Mouse (Mus musculus): ENCODE results near the gene Osgep.
"Not testable (repeated sequence)": the region's sequence is repeated elsewhere in the genome, so short reads cannot be mapped to it uniquely, and the experiment has no call there.

Osgep gene

GRCm38 (mm10) chr14:50924281-50925064 lies at the start of gene Osgep, which contains the start of gene Apex1:
Gene Osgep, minus strand, starts transcription at chr14:50924893.
Gene Apex1, plus strand, starts transcription at chr14:50924968.
- TF ChIP-seq GATA4 (IDR thresholded peaks at IDR 0.05; ENCODE audit: insufficient replicate concordance, low read length), result no peak

GRCm38 (mm10) chr14:50973700-50974099 lies 49.0 kb upstream of the Osgep start:
- TF ChIP-seq GATA4 (IDR thresholded peaks at IDR 0.05; ENCODE audit: insufficient replicate concordance, low read length), result no peak

GRCm38 (mm10) chr14:50970822-50971221 lies 46.1 kb upstream of the Osgep start:
- no peak for TF ChIP-seq GATA4 (IDR thresholded peaks at IDR 0.05; ENCODE audit: insufficient replicate concordance, low read length)

- no peak for TF ChIP-seq GATA4 (IDR thresholded peaks at IDR 0.05; ENCODE audit: insufficient replicate concordance, low read length)
Observed at GRCm38 (mm10) chr14:50969558-50970544, 45.2 kb upstream of the Osgep start.

GRCm38 (mm10) chr14:50969041-50969440 lies 44.3 kb upstream of the Osgep start:
- TF ChIP-seq GATA4 (IDR thresholded peaks at IDR 0.05; ENCODE audit: insufficient replicate concordance, low read length), result no peak

GRCm38 (mm10) chr14:50968216-50968980 lies 43.7 kb upstream of the Osgep start:
- no peak for TF ChIP-seq GATA4 (IDR thresholded peaks at IDR 0.05; ENCODE audit: insufficient replicate concordance, low read length)

- TF ChIP-seq GATA4 (IDR thresholded peaks at IDR 0.05; ENCODE audit: insufficient replicate concordance, low read length), result not testable (repeated sequence)
Observed at GRCm38 (mm10) chr14:50955942-50956508, 31.3 kb upstream of the Osgep start, which contains the start of gene Pnp2. Gene Pnp2, plus strand, starts transcription at chr14:50955992.

GRCm38 (mm10) chr14:50955487-50955886 lies 30.8 kb upstream of the Osgep start:
- peak; percentile 63; the same call in 1 of the 2 replicates for TF ChIP-seq GATA4 (IDR thresholded peaks at IDR 0.05; ENCODE audit: insufficient replicate concordance, low read length)

- TF ChIP-seq GATA4 (IDR thresholded peaks at IDR 0.05; ENCODE audit: insufficient replicate concordance, low read length), result no peak
Observed at GRCm38 (mm10) chr14:50943932-50944667, 19.4 kb upstream of the Osgep start, which contains the start of gene Gm49342. Gene Gm49342, plus strand, starts transcription at chr14:50944517.

GRCm38 (mm10) chr14:50938940-50939339 lies 14.2 kb upstream of the Osgep start:
- no peak for TF ChIP-seq GATA4 (IDR thresholded peaks at IDR 0.05; ENCODE audit: insufficient replicate concordance, low read length)

- TF ChIP-seq GATA4 (IDR thresholded peaks at IDR 0.05; ENCODE audit: insufficient replicate concordance, low read length), result no peak
Observed at GRCm38 (mm10) chr14:50938119-50938908, 13.6 kb upstream of the Osgep start.

GRCm38 (mm10) chr14:50936649-50937048 lies 12.0 kb upstream of the Osgep start:
- no peak for TF ChIP-seq GATA4 (IDR thresholded peaks at IDR 0.05; ENCODE audit: insufficient replicate concordance, low read length)

- TF ChIP-seq GATA4 (IDR thresholded peaks at IDR 0.05; ENCODE audit: insufficient replicate concordance, low read length), result no peak
Observed at GRCm38 (mm10) chr14:50931493-50932020, 6.9 kb upstream of the Osgep start.

All from liver, adult (tissue).